Mouse (Mus musculus) c-Kit-positive CD71-positive TER-119-negative erythroid progenitor cells, embryonic 14.5 days (primary cell): Measurements from ENCODE around the gene Uqcrc2.

Experiments
- DNase-seq: peaks from one replicate; pipeline ENCODE4 v3.0.0-alpha.2; 2013; ENCODE audit warnings: low read depth

Gene Uqcrc2

GRCm38 (mm10) chr7:120634711-120635361 lies at the start of gene Uqcrc2:
TSS of gene Uqcrc2 (plus strand) at chr7:120635176.
- peak; percentile 86 for DNase-seq

- no peak for DNase-seq
Measured at GRCm38 (mm10) chr7:120597203-120597743, 37.7 kb upstream of the Uqcrc2 start.

GRCm38 (mm10) chr7:120597744-120598243 lies 37.2 kb upstream of the Uqcrc2 start:
- no peak for DNase-seq

- no peak for DNase-seq
Measured at GRCm38 (mm10) chr7:120598355-120598754, 36.6 kb upstream of the Uqcrc2 start.

- no peak for DNase-seq
Measured at GRCm38 (mm10) chr7:120620075-120620771, 14.8 kb upstream of the Uqcrc2 start.

- DNase-seq, result no peak
Measured at GRCm38 (mm10) chr7:120620841-120621240, 14.1 kb upstream of the Uqcrc2 start.

- no peak for DNase-seq
Measured at GRCm38 (mm10) chr7:120632518-120632917, 2.5 kb upstream of the Uqcrc2 start.

- no peak for DNase-seq
Measured at GRCm38 (mm10) chr7:120634301-120634700, 675 bp upstream of the Uqcrc2 start.

GRCm38 (mm10) chr7:120635362-120635781 lies 396 bp downstream of the Uqcrc2 start:
- peak; percentile 27 for DNase-seq

GRCm38 (mm10) chr7:120635821-120636220 lies 845 bp downstream of the Uqcrc2 start:
- DNase-seq, result no peak

GRCm38 (mm10) chr7:120643217-120643616 lies 8.2 kb downstream of the Uqcrc2 start:
- no peak for DNase-seq

- DNase-seq, result no peak
Measured at GRCm38 (mm10) chr7:120647849-120648248, 12.9 kb downstream of the Uqcrc2 start.

- no peak for DNase-seq
Measured at GRCm38 (mm10) chr7:120662079-120662478, 27.1 kb downstream of the Uqcrc2 start.

GRCm38 (mm10) chr7:120670153-120670875 lies 35.3 kb downstream of the Uqcrc2 start, which contains the start of gene Pdzd9:
TSS of gene Pdzd9 (minus strand) at chr7:120670343.
- DNase-seq, result no peak

GRCm38 (mm10) chr7:120671271-120671670 lies 36.3 kb downstream of the Uqcrc2 start:
- no peak for DNase-seq

GRCm38 (mm10) chr7:120677001-120677643 lies 42.1 kb downstream of the Uqcrc2 start, which contains the start of gene Mosmo:
TSS of gene Mosmo (plus strand) at chr7:120677618.
- DNase-seq, result no peak

GRCm38 (mm10) chr7:120677764-120678531 lies 43.0 kb downstream of the Uqcrc2 start:
- no peak for DNase-seq

GRCm38 (mm10) chr7:120679023-120679422 lies 44.0 kb downstream of the Uqcrc2 start:
- no peak for DNase-seq

- no peak for DNase-seq
Measured at GRCm38 (mm10) chr7:120682002-120682401, 47.0 kb downstream of the Uqcrc2 start.

- no peak for DNase-seq
Measured at GRCm38 (mm10) chr7:120684731-120685161, 49.8 kb downstream of the Uqcrc2 start.

- no peak for DNase-seq
Measured at GRCm38 (mm10) chr7:120685227-120685626, 50.3 kb downstream of the Uqcrc2 start.
